Mouse (Mus musculus) ES-E14 (cell line): ENCODE measurements around the gene Ncaph2. TPM values are rescaled to one million over a fixed set of nuclear protein-coding genes. Genes with fewer than 3 reads are reported as not detected.
A peak's percentile ranks its signal among the peaks of the same experiment; 100 is the strongest.

Experiments used
- DNase-seq: peaks from one replicate; pipeline ENCODE4 v3.0.0-alpha.2; 2013; ENCODE audit warnings: low read depth, low spot score
- H3K27ac ChIP-seq: 2 replicates; pipeline ENCODE4 v1.5.1; 2012; ENCODE audit warnings: low read depth, mild to moderate bottlenecking, low read length, moderate library complexity, mixed read lengths; ENCODE audit not compliant: poor library complexity, insufficient read depth, severe bottlenecking
- H3K36me3 ChIP-seq: 2 replicates; pipeline ENCODE4 v1.6.1; 2012; ENCODE audit warnings: mild to moderate bottlenecking, low read length, moderate library complexity, mixed read lengths; ENCODE audit not compliant: control insufficient read depth, poor library complexity, insufficient read depth, severe bottlenecking
- H3K4me1 ChIP-seq, 2 experiments: fragments of 150-350 bp in 1 of 2; sonication (generic) in 1 of 2; 2 replicates each; pipeline ENCODE4 v1.6.1; 2012; ENCODE audit warnings: low read length in 2 of 2, mild to moderate bottlenecking in 1 of 2, mixed read lengths in 1 of 2; ENCODE audit not compliant: control insufficient read depth in 2 of 2, insufficient read depth in 2 of 2, poor library complexity in 1 of 2
- H3K4me3 ChIP-seq, 2 experiments: fragments of 150-350 bp in 1 of 2; sonication (generic) in 1 of 2; 2 replicates each; pipeline ENCODE4 v1.5.1; 2012; ENCODE audit warnings: low read length in 2 of 2, low read depth in 1 of 2, mild to moderate bottlenecking in 1 of 2, mixed read lengths in 1 of 2; ENCODE audit not compliant: insufficient read depth in 1 of 2, poor library complexity in 1 of 2, severe bottlenecking in 1 of 2
- H3K9ac ChIP-seq: 2 replicates; pipeline ENCODE4 v1.6.1; 2012; ENCODE audit warnings: low read depth, mild to moderate bottlenecking, low read length, mixed read lengths; ENCODE audit not compliant: poor library complexity, insufficient read depth, severe bottlenecking
- H3K9me3 ChIP-seq: fragments of 150-350 bp; sonication (generic); 2 replicates; pipeline ENCODE4 v1.6.1; 2012; ENCODE audit warnings: low read depth, mild to moderate bottlenecking, low read length; ENCODE audit not compliant: control insufficient read depth, insufficient read depth
- CHD2 ChIP-seq: IDR thresholded peaks from 2 replicates; pipeline ENCODE4 v1.6.1; 2014; ENCODE audit warnings: mild to moderate bottlenecking, low read depth, low read length, inconsistent platforms
- HCFC1 ChIP-seq: IDR thresholded peaks from 2 replicates; pipeline ENCODE4 v1.6.1; 2012; ENCODE audit warnings: low read length, inconsistent platforms, borderline replicate concordance; ENCODE audit not compliant: insufficient read depth
- MAFK ChIP-seq: IDR thresholded peaks from 2 replicates; pipeline ENCODE4 v1.6.1; 2014; ENCODE audit warnings: mild to moderate bottlenecking, low read depth, low read length, inconsistent platforms; ENCODE audit not compliant: insufficient read depth
- ZC3H11A ChIP-seq: IDR thresholded peaks from 2 replicates; pipeline ENCODE4 v1.6.1; 2012; ENCODE audit warnings: low read depth, mild to moderate bottlenecking, inconsistent platforms, low read length, borderline replicate concordance
- ZNF384 ChIP-seq: IDR thresholded peaks from 2 replicates; pipeline ENCODE4 v1.6.1; 2012; ENCODE audit warnings: low read depth, low read length, inconsistent platforms
- in situ Hi-C, 2 experiments: fragments of 600-800 bp; cut with MboI; formaldehyde crosslinking; loops; one replicate each; pipeline ENCODE4 v1.15.1; 2025; ENCODE audit warnings: low sequenced_read_pairs in 2 of 2, inconsistent platforms in 1 of 2; ENCODE audit not compliant: unreplicated experiment in 2 of 2
- total RNA-seq: library from RNA; depleted of rRNA; stranded (reverse); fragments of 300-350 nt; gene quantifications from 2 replicates; pipeline ENCODE4 v1.2.3, GENCODE M21; 2012

Gene Ncaph2
- total RNA-seq, 1 experiment, result 205 TPM

DNA sequence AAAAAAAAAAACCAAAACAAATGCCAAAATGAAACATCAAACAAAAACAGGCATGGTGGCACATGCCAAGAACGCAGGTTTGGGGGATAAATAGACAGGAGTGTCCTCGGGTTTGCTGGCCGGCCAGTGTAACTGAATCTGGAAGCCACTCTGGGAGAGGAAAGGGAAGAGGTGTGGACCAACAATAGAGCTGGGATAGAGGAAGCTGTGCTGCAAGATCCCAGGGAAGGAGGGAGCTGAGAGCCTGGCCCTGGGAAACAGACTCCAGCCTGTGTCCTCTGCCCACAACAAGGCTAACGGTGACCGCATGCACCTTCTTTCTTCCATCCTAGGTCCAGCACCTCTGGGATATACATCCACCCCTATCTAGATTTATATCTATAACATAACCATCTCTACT is 5.1 kb upstream of the Ncaph2 start:
- peaks cover 32% of the 10 kb centered on the region for H3K36me3 ChIP-seq
- H3K9me3 ChIP-seq, result no peaks in the 10 kb centered on the region
- H3K27ac ChIP-seq, result no peak overlapping the region
- no peak for DNase-seq
- H3K9ac ChIP-seq, result no peak overlapping the region
- in situ Hi-C loops, result no loop called here
- H3K4me3 ChIP-seq, result no peak overlapping the region
- no peak for TF ChIP-seq ZC3H11A
- TF ChIP-seq CHD2, result no peak
- TF ChIP-seq HCFC1, result no peak
- TF ChIP-seq ZNF384, result no peak
- no peak for TF ChIP-seq MAFK
- H3K4me1 ChIP-seq, result peaks cover 0 to 27% of the 10 kb centered on the region in 2 experiments; a peak in 2 of 4 replicates

DNA sequence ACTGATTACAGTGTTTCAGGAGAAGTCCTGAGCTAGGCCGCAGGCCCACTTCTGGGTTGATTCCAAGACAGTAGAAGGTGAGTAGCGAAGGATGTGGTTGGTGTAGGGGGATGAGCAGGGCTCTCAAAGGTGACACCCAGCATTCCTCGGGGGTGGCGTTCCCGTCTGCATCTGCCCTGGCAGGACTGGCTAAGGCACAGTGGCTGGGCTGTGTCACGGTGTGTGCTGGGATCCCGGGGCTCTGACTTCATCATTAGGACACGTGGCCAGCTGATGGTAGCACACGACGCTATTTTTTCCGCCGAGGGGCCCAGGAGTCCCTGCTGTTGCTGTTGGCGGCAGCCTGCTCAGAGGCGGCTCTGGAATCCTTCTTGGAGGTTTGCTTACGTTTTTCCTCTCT is 4.2 kb upstream of the Ncaph2 start:
- TF ChIP-seq ZC3H11A (no peak), ZNF384 (no peak), HCFC1 (no peak), CHD2 (no peak), MAFK (no peak)
- Histone ChIP-seq H3K36me3 (peaks cover 32% of the 10 kb centered on the region), H3K4me1 (peaks cover 0 to 27% of the 10 kb centered on the region in 2 experiments; a peak in 2 of 4 replicates), H3K27ac (no peak overlapping the region), H3K4me3 (peak overlapping the region; percentile 23 to 41; a peak in 3 of 4 replicates), H3K9ac (peak overlapping the region; percentile 15), H3K9me3 (no peaks in the 10 kb centered on the region)
- in situ Hi-C loops, result no loop called here
- no peak for DNase-seq

DNA sequence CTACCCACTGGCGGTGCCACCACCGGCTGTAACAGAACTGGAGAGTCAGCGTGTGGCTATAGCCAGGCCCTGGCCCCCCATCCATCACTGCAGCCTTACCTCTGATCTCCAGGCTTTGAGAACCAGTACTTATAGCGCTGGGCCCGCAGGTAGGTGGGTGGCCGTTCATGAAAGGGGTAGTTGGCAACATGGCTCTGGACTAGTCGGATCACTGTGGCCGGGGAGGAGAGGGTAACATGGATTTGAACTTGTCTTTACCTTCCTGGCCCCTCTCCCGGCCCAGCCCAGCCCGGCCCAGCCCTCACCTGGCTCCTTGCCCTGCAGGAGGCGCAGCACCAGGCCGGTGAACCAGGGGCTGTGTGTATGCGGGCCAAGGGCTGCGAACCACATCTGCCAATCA is 3.5 kb upstream of the Ncaph2 start:
- H3K9ac ChIP-seq, result peak overlapping the region; percentile 15
- H3K4me1 ChIP-seq, result peaks cover 0 to 27% of the 10 kb centered on the region in 2 experiments; a peak in 2 of 4 replicates
- in situ Hi-C loops, result no loop called here
- H3K9me3 ChIP-seq, result no peaks in the 10 kb centered on the region
- H3K4me3 ChIP-seq, result peak overlapping the region in 1 of 2 experiments; percentile 41; a peak in 1 of 4 replicates
- TF ChIP-seq CHD2, result no peak
- TF ChIP-seq MAFK, result no peak
- TF ChIP-seq ZC3H11A, result no peak
- no peak for TF ChIP-seq HCFC1
- no peak for TF ChIP-seq ZNF384
- no peak overlapping the region for H3K27ac ChIP-seq
- peaks cover 32% of the 10 kb centered on the region for H3K36me3 ChIP-seq
- no peak for DNase-seq

DNA sequence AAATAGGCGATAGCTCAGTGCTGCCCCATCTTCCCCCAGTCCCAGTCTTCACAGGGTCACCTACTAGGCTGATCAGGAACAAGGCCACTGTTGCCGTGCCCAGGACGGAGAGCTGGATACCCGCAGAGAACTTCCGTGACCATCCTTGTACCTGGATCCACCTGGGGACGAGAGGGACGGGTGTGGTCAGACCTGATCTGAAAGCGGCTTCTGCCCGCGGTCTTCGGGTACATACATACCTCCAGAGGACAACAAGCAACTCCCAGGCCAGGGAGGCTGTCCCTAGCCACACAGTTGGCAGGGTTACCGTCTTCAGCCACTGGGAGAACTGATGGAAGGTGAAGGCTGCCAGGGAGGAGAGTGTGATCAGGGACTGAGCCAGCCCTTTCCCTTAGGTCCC is 2.7 kb upstream of the Ncaph2 start:
- peaks cover 34% of the 10 kb centered on the region for H3K36me3 ChIP-seq
- H3K4me3 ChIP-seq, result no peak overlapping the region; a peak in 1 of 4 replicates
- no peak overlapping the region for H3K9ac ChIP-seq
- TF ChIP-seq MAFK (no peak), ZC3H11A (no peak), ZNF384 (no peak), CHD2 (no peak), HCFC1 (no peak)
- H3K27ac ChIP-seq, result no peak overlapping the region
- in situ Hi-C loops, result no loop called here
- H3K4me1 ChIP-seq, result peaks cover 0 to 27% of the 10 kb centered on the region in 2 experiments; a peak in 2 of 4 replicates
- no peaks in the 10 kb centered on the region for H3K9me3 ChIP-seq
- no peak for DNase-seq

DNA sequence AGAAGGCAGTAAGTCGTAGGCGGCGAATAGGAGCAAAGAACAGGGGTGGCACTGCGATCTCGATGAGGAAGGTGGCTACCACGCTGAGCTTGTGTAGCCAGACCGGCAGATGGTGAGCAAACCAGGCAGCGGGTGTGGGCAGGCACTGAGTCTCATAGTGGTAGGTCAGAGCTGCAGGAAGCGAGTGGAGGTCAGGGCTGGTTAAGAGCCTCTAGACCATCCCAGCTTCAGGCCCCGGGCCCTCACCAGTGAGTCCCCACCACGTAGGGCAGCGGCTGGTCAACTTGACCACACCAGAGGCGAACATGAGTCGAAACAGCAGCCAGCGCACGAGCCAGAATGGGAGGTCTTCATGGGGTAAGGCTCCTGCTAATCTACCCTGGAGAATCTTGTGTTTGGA is 1.7 kb upstream of the Ncaph2 start:
- Histone ChIP-seq H3K27ac (no peak overlapping the region), H3K36me3 (peaks cover 39% of the 10 kb centered on the region), H3K4me3 (no peak overlapping the region)

More for the DNA sequence above, 1.7 kb upstream of the Ncaph2 start:
- DNase-seq, result no peak
- peaks cover 0 to 27% of the 10 kb centered on the region in 2 experiments; a peak in 2 of 4 replicates for H3K4me1 ChIP-seq
- in situ Hi-C loops, result no loop called here
- no peaks in the 10 kb centered on the region for H3K9me3 ChIP-seq
- no peak for TF ChIP-seq ZC3H11A
- no peak for TF ChIP-seq ZNF384
- TF ChIP-seq CHD2, result no peak
- TF ChIP-seq MAFK, result no peak
- no peak for TF ChIP-seq HCFC1
- peak overlapping the region; percentile 4 for H3K9ac ChIP-seq
